Mouse (Mus musculus) neural tube, embryonic 14.5 days (tissue): ENCODE data around the gene Ndst2. TPM values are rescaled to one million over a fixed set of nuclear protein-coding genes. Genes with fewer than 3 reads are reported as not detected.
"Not testable (repeated sequence)": the region's sequence is repeated elsewhere in the genome, so short reads cannot be mapped to it uniquely, and the experiment has no call there.

Experiments
- ATAC-seq: fragments of 200-750 bp; cut with Nextera tagmentation; 2 replicates; pipeline ENCODE4 v1.8.0; 2017; ENCODE audit warnings: low read depth, mild to moderate bottlenecking, moderate TSS enrichment, moderate library complexity
- H3K27ac ChIP-seq: fragments of 300-500 bp; sonication (generic); 2 replicates; pipeline ENCODE4 v1.5.1; 2014; ENCODE audit warnings: low read depth, mild to moderate bottlenecking, control low read depth, low read length, moderate library complexity, mixed read lengths
- H3K27me3 ChIP-seq: fragments of 300-500 bp; sonication (generic); 2 replicates; pipeline ENCODE4 v1.6.1; 2014; ENCODE audit warnings: low read length; ENCODE audit not compliant: control insufficient read depth, insufficient read depth
- H3K36me3 ChIP-seq: fragments of 300-500 bp; sonication (generic); 2 replicates; pipeline ENCODE4 v1.6.1; 2014; ENCODE audit warnings: low read length, mixed read lengths; ENCODE audit not compliant: control insufficient read depth, insufficient read depth
- H3K4me1 ChIP-seq: fragments of 300-500 bp; sonication (generic); 2 replicates; pipeline ENCODE4 v1.6.1; 2014; ENCODE audit warnings: low read length; ENCODE audit not compliant: control insufficient read depth, insufficient read depth
- H3K4me2 ChIP-seq: fragments of 300-500 bp; sonication (generic); 2 replicates; pipeline ENCODE4 v1.6.1; 2014; ENCODE audit warnings: mild to moderate bottlenecking, low read depth, low read length, control low read depth
- H3K4me3 ChIP-seq: fragments of 300-500 bp; sonication (generic); 2 replicates; pipeline ENCODE4 v1.5.1; 2014; ENCODE audit warnings: low read depth, low read length, control low read depth, mixed read lengths
- H3K9ac ChIP-seq: fragments of 300-500 bp; sonication (generic); replicated peaks from 2 replicates; pipeline ENCODE4 v1.6.1; 2014; ENCODE audit warnings: low read depth, mild to moderate bottlenecking, control low read depth, low read length, mixed read lengths
- H3K9me3 ChIP-seq: fragments of 300-500 bp; sonication (generic); 2 replicates; pipeline ENCODE4 v1.6.1; 2016; ENCODE audit warnings: low read length; ENCODE audit not compliant: control insufficient read depth
- WGBS: fragments of 180-500 bp; shearing (Covaris S2); extraction: QIAGEN DNeasy Blood & Tissue Kit; methylation state at CpG from one replicate; pipeline ENCODE4 v1.1.7; 2014; 5-methylcytosine and 5-hydroxymethylcytosine counted together
- polyA plus RNA-seq: library from polyadenylated mRNA; unstranded; fragments of >200 nt; fragmentation: Nextera tagmentation; extraction: Ambion mirVana; gene quantifications from 2 replicates; pipeline ENCODE4 v1.2.1, GENCODE M21; 2014

The Ndst2 gene
- polyA plus RNA-seq, 1 experiment from 2014 or later = 17.7 TPM

- no peak overlapping the region; the same call in 1 of the 2 replicates for H3K27ac ChIP-seq
- no peak for ATAC-seq
These were observed 26.1 kb downstream of the Ndst2 start for GRCm38 (mm10) chr14:20708239-20708638.

GRCm38 (mm10) chr14:20707201-20708190 lies 26.9 kb downstream of the Ndst2 start, which contains the start of gene Zswim8:
Gene Zswim8, plus strand, starts transcription at chr14:20707552.
- Histone ChIP-seq H3K4me2 (peak within 1 kb of the TSS; percentile 74), H3K4me3 (peak within 1 kb of the TSS; percentile 99), H3K4me1 (peaks cover 17% of the 10 kb centered on the region), H3K9ac (peak within 1 kb of the TSS; percentile 97), H3K27me3 (peaks cover 3% of the 10 kb centered on the region; the same call in 1 of the 2 replicates), H3K36me3 (peaks cover 20% of the 10 kb centered on the region), H3K9me3 (no peaks in the 10 kb centered on the region), H3K27ac (peak within 1 kb of the TSS; percentile 88)
- under 1% methylated on average over 72 of the region's 80 CpGs for WGBS
- ATAC-seq = peak; percentile 95

More at GRCm38 (mm10) chr14:20708239-20708638, 26.1 kb downstream of the Ndst2 start:
- Histone ChIP-seq H3K9ac (peak overlapping the region; percentile 97), H3K4me3 (peak overlapping the region; percentile 99), H3K4me1 (peaks cover 17% of the 10 kb centered on the region), H3K36me3 (peaks cover 27% of the 10 kb centered on the region), H3K27me3 (peaks cover 3% of the 10 kb centered on the region; the same call in 1 of the 2 replicates), H3K9me3 (no peaks in the 10 kb centered on the region), H3K4me2 (peak overlapping the region; percentile 74)
- WGBS = 16% methylated on average over 10 of the region's 10 CpGs

- not testable (repeated sequence) for H3K27me3 ChIP-seq, ATAC-seq, H3K36me3 ChIP-seq, H3K9me3 ChIP-seq
- Histone ChIP-seq H3K4me1 (peaks cover 29% of the 10 kb centered on the region), H3K4me3 (peak overlapping the region; percentile 79), H3K4me2 (peak overlapping the region; percentile 65), H3K27ac (peak overlapping the region; percentile 82), H3K9ac (peak overlapping the region; percentile 82)
- 13% methylated on average over 8 of the region's 8 CpGs for WGBS
These were observed 30.9 kb downstream of the Ndst2 start for GRCm38 (mm10) chr14:20703461-20703860.

- no peaks in the 10 kb centered on the region for H3K36me3 ChIP-seq
- H3K4me2 ChIP-seq = peak within 1 kb of the TSS; percentile 65
- H3K4me1 ChIP-seq = peaks cover 33% of the 10 kb centered on the region
- peak; percentile 69 for ATAC-seq
- peak within 1 kb of the TSS; percentile 82 for H3K9ac ChIP-seq
- no peaks in the 10 kb centered on the region for H3K9me3 ChIP-seq
- peaks cover 3% of the 10 kb centered on the region; the same call in 1 of the 2 replicates for H3K27me3 ChIP-seq
- under 1% methylated on average over 61 of the region's 61 CpGs for WGBS
- H3K4me3 ChIP-seq = peak within 1 kb of the TSS; percentile 79
- peak within 1 kb of the TSS; percentile 82 for H3K27ac ChIP-seq
These were observed 31.5 kb downstream of the Ndst2 start, which contains the start of gene Chchd1 for GRCm38 (mm10) chr14:20702741-20703381. Gene Chchd1, plus strand, starts transcription at chr14:20703006.

- 17% methylated on average over 15 of the region's 15 CpGs for WGBS
- no peaks in the 10 kb centered on the region for H3K36me3 ChIP-seq
- H3K4me1 ChIP-seq = peaks cover 39% of the 10 kb centered on the region
- peak; percentile 29; the same call in 1 of the 2 replicates for ATAC-seq
- peak overlapping the region; percentile 82 for H3K27ac ChIP-seq
- H3K4me2 ChIP-seq = peak overlapping the region; percentile 65
- no peaks in the 10 kb centered on the region for H3K9me3 ChIP-seq
- no peaks in the 10 kb centered on the region for H3K27me3 ChIP-seq
- H3K9ac ChIP-seq = peak overlapping the region; percentile 82
- peak overlapping the region; percentile 79 for H3K4me3 ChIP-seq
These were observed 32.1 kb downstream of the Ndst2 start for GRCm38 (mm10) chr14:20702096-20702740.

- peaks cover 46% of the 10 kb centered on the region for H3K4me1 ChIP-seq
- H3K27me3 ChIP-seq = no peaks in the 10 kb centered on the region
- H3K9ac ChIP-seq = no peak overlapping the region
- 86% methylated on average over 8 of the region's 8 CpGs for WGBS
- H3K36me3 ChIP-seq = no peaks in the 10 kb centered on the region
- H3K9me3 ChIP-seq = no peaks in the 10 kb centered on the region
- H3K4me3 ChIP-seq = peak overlapping the region; percentile 79; the same call in 1 of the 2 replicates
- no peak overlapping the region for H3K27ac ChIP-seq
- ATAC-seq = no peak
- peak overlapping the region; percentile 65 for H3K4me2 ChIP-seq
These were observed 32.8 kb downstream of the Ndst2 start for GRCm38 (mm10) chr14:20701554-20701953.

GRCm38 (mm10) chr14:20700362-20700761 lies 34.0 kb downstream of the Ndst2 start:
- H3K27me3 ChIP-seq = no peaks in the 10 kb centered on the region
- no peak overlapping the region for H3K9ac ChIP-seq
- H3K4me2 ChIP-seq = no peak overlapping the region
- ATAC-seq = no peak
- no peaks in the 10 kb centered on the region for H3K36me3 ChIP-seq
- H3K27ac ChIP-seq = no peak overlapping the region
- no peak overlapping the region for H3K4me3 ChIP-seq
- H3K9me3 ChIP-seq = no peaks in the 10 kb centered on the region
- H3K4me1 ChIP-seq = peaks cover 53% of the 10 kb centered on the region
- 88% methylated on average over 3 of the region's 3 CpGs for WGBS

GRCm38 (mm10) chr14:20698515-20698914 lies 35.8 kb downstream of the Ndst2 start:
- Histone ChIP-seq H3K27me3 (no peaks in the 10 kb centered on the region), H3K4me2 (no peak overlapping the region), H3K36me3 (peaks cover 5% of the 10 kb centered on the region), H3K27ac (no peak overlapping the region), H3K9me3 (no peaks in the 10 kb centered on the region), H3K4me3 (0 out of 2 replicates have a peak overlapping the region, but pooled peaks have one; percentile 90), H3K4me1 (peaks cover 54% of the 10 kb centered on the region), H3K9ac (0 out of 2 replicates have a peak overlapping the region, but pooled peaks have one; percentile 3)
- 90% methylated on average over 2 of the region's 2 CpGs for WGBS
- no peak for ATAC-seq
